Mouse (Mus musculus) megakaryocyte, embryonic 14.5 days (primary cell): Measurements from ENCODE around the gene Tcf25. TPM values are rescaled to one million over a fixed set of nuclear protein-coding genes. Genes with fewer than 3 reads are reported as not detected.
"Not testable (repeated sequence)": the region's sequence is repeated elsewhere in the genome, so short reads cannot be mapped to it uniquely, and the experiment has no call there.

Experiments used
- H3K27me3 ChIP-seq: replicated peaks from 2 replicates; pipeline ENCODE3; 2012; ENCODE audit warnings: inconsistent platforms
- H3K36me3 ChIP-seq: replicated peaks from 2 replicates; pipeline ENCODE3; 2012; ENCODE audit warnings: low read length, inconsistent platforms, mixed read lengths
- H3K4me1 ChIP-seq: 2 replicates; pipeline ENCODE4 v1.6.1; 2012; ENCODE audit warnings: inconsistent platforms
- H3K4me3 ChIP-seq: replicated peaks from 2 replicates; pipeline ENCODE3; 2012; ENCODE audit warnings: moderate library complexity, mild to moderate bottlenecking, inconsistent platforms
- H3K9me3 ChIP-seq: 2 replicates; pipeline ENCODE4 v1.6.1; 2012; ENCODE audit warnings: inconsistent platforms
- FLI1 ChIP-seq: IDR thresholded peaks from 2 replicates; pipeline ENCODE4 v1.6.1; 2012; ENCODE audit warnings: low read length, inconsistent platforms, mixed read lengths
- GATA1 ChIP-seq: IDR thresholded peaks from 3 replicates; pipeline ENCODE4 v1.6.1; 2012; ENCODE audit warnings: mixed read lengths, low read length, inconsistent platforms, borderline replicate concordance
- polyA plus RNA-seq: library from polyadenylated mRNA; stranded (reverse); fragments of >175 nt; gene quantifications from 2 replicates; pipeline ENCODE4 v1.2.3, GENCODE M21; 2012; ENCODE audit warnings: low replicate concordance; ENCODE audit not compliant: insufficient read depth

Gene Tcf25
- polyA plus RNA-seq, 1 experiment: 108 TPM

DNA sequence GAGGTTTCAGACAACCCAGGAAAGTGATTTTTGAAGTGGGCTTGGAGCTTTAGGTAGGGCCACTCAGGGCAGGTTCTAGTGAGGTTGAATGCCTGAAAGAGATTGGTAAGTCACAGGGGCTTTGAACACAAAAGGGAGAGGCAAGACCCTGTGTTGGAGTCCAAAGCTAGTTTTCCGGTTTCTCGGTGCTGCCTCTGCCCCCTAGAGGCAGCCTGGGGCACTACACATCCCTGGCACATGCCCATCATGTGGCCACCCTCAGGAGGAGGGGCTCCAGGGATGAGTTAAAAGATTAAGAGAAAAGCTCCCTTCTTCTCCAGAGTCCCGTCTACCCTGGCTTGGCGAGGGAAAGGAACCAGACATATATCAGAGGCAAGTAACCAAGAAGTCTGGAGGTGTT, 33.2 kb downstream of the Tcf25 start, which contains the start of gene Mc1r:
TSS of gene Mc1r (plus strand) at position 322 of the 400 bp plus-strand sequence.
- TF ChIP-seq GATA1: no peak
- Histone ChIP-seq H3K4me1 (peaks cover 78% of the 10 kb centered on the region), H3K4me3 (peak within 1 kb of the TSS; percentile 79)

DNA sequence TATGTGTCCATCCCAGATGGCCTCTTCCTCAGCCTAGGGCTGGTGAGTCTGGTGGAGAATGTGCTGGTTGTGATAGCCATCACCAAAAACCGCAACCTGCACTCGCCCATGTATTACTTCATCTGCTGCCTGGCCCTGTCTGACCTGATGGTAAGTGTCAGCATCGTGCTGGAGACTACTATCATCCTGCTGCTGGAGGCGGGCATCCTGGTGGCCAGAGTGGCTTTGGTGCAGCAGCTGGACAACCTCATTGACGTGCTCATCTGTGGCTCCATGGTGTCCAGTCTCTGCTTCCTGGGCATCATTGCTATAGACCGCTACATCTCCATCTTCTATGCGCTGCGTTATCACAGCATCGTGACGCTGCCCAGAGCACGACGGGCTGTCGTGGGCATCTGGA, 34.1 kb downstream of the Tcf25 start:
- Histone ChIP-seq H3K4me3 (peak overlapping the region; percentile 79), H3K36me3 (peaks cover 16% of the 10 kb centered on the region), H3K4me1 (peaks cover 86% of the 10 kb centered on the region), H3K27me3 (peaks cover 70% of the 10 kb centered on the region), H3K9me3 (no peaks in the 10 kb centered on the region)
- TF ChIP-seq FLI1 (no peak), GATA1 (no peak)

More for the DNA sequence above, 33.2 kb downstream of the Tcf25 start, which contains the start of gene Mc1r:
- Histone ChIP-seq H3K27me3 (peaks cover 62% of the 10 kb centered on the region), H3K36me3 (peaks cover 24% of the 10 kb centered on the region), H3K9me3 (no peaks in the 10 kb centered on the region)

DNA sequence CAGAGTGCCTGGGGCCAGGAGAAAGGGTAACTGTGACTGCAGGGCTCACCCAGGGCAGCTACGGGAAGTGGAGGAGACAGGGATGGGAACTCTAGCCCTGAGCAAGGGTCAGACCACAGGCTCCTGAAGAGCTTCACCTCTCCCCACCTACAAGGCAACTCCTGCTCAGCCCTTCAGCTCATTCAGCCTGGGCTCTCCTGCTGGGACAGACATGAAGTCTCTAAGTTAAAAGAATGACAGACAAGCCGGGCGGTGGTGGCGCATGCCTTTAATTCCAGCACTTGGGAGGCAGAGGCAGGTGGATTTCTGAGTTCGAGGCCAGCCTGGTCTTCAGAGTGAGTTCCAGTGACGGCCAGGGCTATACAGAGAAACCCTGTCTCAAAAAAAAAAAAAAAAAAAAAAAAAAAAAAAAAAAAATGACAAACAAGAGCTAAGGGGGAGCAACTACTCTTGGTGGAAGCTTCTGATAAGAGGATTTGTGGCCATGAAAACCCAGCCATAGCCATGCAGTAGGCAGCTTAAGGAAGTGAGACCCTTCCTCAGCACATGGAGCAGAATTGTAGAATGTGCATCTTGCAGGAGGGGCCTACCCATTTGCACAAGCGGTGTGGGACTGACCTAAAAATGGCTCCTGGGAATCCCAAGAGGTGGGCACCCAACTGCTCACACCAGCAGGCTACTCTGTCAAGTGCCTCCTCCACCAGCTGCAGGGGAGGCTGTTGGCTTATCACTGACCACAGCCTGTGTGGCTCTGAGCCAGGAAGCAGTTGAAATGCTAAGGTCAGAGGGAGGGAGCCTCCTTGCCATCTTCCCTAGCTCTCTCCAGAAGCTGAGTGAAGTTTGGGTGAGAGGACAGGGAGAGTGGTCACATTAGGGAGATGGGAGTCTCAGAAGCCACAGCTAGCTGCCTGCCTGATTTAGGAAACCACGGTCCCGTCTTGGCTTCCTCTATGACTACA, 35.3 kb downstream of the Tcf25 start:
- peaks cover 97% of the 10 kb centered on the region for H3K4me1 ChIP-seq

DNA sequence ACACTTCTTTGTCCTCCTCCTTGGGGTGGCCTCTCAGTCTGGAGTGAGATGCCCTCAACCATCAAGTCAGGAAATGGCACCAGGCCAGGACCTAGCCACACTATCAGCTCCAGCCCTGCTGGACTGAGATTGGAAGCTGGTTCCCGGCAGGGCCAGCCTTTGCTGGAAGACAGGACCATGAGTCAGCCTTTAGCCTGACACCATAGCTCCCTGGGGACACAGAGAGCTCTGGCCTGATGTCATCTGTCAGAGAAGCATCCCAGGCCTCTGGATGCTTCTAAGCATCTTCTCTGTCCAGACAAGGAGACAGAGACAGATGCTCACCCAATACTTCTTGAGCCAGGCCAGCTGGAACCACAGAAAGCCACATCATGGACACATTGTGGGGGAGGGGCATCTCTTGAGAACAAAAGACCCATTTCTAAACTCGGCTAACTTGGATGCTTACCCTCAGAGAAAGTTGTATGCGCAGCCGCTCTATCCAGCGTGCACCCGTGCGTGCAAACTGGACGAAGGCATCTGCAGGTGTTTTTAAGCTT, 36.6 kb downstream of the Tcf25 start:
- H3K9me3 ChIP-seq: no peaks in the 10 kb centered on the region
- H3K36me3 ChIP-seq: no peaks in the 10 kb centered on the region
- H3K4me1 ChIP-seq: peaks cover 88% of the 10 kb centered on the region
- TF ChIP-seq GATA1 (no peak), FLI1 (no peak)
- peak overlapping the region; percentile 19 for H3K4me3 ChIP-seq
- peaks cover 77% of the 10 kb centered on the region for H3K27me3 ChIP-seq

More for the DNA sequence above, 35.3 kb downstream of the Tcf25 start:
- no peaks in the 10 kb centered on the region for H3K9me3 ChIP-seq
- peak overlapping the region; percentile 75 for H3K4me3 ChIP-seq
- no peak for TF ChIP-seq FLI1
- peaks cover 4% of the 10 kb centered on the region for H3K36me3 ChIP-seq
- H3K27me3 ChIP-seq: peaks cover 82% of the 10 kb centered on the region

DNA sequence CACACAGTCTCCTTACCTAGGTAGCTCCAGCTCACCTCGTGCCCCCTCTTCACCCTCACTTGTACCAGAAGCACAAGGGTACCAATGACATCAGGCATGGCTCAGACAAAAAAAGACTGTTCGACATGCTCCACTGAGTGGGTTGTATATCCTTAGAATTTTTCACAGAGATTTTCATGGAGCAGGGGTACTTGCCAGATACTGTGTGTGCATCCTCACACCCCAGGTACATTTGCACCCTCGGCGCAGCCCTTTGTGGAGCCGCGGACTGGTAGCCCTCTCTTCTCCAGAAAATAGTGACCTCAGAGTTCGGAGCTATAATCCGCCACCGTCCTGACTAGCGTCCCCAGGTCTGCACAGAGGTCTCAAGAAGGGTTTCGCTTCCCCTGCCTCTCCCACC, 37.2 kb downstream of the Tcf25 start:
- H3K27me3 ChIP-seq: peaks cover 72% of the 10 kb centered on the region
- H3K4me1 ChIP-seq: peaks cover 84% of the 10 kb centered on the region
- H3K9me3 ChIP-seq: no peaks in the 10 kb centered on the region
- H3K36me3 ChIP-seq: no peaks in the 10 kb centered on the region
- TF ChIP-seq GATA1 (no peak), FLI1 (no peak)
- H3K4me3 ChIP-seq: peak overlapping the region; percentile 86

DNA sequence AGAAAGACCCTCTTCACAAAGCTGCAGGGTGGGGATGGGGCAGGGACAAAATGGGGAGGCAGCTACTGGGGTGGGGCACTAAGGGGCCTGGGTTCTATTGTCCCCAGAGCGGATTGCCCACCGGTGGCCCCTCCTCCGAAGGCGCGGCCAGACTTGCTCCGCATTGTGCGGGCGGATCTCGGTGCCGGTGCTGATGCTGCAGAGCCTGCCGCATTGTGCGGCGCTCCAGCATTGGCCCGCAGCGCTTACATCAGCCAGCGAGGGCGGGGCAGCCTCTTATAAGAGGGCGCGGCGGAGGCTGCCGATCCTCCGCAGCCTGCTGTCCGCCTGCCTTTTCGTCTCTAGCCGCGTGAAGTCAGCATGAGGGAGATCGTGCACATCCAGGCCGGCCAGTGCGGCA, 37.7 kb downstream of the Tcf25 start, which contains the start of gene Tubb3:
TSS of gene Tubb3 (plus strand) at position 179 of the 400 bp plus-strand sequence.
- Histone ChIP-seq H3K36me3 (no peaks in the 10 kb centered on the region), H3K4me3 (peak within 1 kb of the TSS; percentile 86), H3K9me3 (no peaks in the 10 kb centered on the region), H3K4me1 (peaks cover 81% of the 10 kb centered on the region), H3K27me3 (peaks cover 68% of the 10 kb centered on the region)
- TF ChIP-seq GATA1: no peak

DNA sequence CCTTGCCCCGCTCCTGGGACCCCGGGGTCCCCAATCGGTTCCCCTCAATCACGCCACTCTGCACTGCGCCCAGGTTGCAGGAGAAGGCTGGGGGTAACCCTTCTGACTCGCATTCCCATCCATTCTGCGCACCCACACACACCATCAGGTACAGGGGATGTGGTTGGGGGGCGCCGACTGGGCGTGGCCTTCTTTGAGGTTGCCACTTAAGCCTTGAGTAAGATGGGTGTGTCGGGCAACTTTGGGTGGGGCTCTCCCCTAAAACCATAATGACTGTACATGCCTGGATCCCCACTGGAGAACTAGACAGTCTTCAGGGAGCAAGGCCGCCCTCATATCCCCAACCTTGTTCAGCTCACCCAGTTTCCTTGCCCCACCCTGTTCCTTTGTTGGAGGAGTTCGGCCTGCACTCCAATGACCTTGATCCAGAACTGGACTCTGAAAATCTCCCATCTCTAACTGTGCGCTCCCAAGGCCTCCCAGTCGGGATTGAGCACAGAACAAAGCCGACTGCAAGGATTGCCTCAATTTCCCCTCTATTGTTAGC, 38.3 kb downstream of the Tcf25 start:
- peak overlapping the region; percentile 86 for H3K4me3 ChIP-seq
- no peaks in the 10 kb centered on the region for H3K36me3 ChIP-seq
- peaks cover 65% of the 10 kb centered on the region for H3K27me3 ChIP-seq
- peaks cover 81% of the 10 kb centered on the region for H3K4me1 ChIP-seq
- H3K9me3 ChIP-seq: no peaks in the 10 kb centered on the region
- TF ChIP-seq FLI1: no peak
- no peak for TF ChIP-seq GATA1

DNA sequence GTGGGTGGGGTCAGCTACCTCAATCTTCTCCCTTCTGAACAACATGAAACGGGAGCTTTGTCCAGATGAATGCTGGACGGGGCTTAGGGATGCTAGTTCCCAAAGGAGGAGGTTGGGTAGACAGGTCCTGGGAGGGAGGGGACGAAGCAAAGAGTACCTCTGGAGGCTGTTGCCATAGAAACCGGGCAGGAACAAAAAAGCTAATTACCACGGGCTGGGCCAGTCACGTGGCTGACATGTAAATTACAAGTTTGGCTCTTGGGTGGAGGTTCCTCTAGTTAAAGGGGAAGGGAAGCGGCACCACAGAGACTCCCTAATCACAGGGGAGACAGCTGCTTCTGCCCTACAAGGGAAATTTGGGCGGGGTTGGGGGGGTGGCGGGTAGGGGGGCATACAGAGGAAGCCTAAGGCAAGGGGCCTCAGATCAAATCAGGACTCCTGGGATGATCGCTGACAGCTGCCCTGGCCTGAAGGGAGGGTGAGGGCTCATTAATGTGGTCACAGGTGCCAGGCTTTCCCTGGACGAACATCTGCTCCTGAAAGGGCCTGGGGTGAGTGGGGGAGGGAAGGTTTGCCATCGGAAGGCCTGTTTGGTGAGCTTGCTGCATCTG, 39.1 kb downstream of the Tcf25 start:
- H3K4me3 ChIP-seq: peak overlapping the region; percentile 72
- H3K9me3 ChIP-seq: no peaks in the 10 kb centered on the region
- H3K36me3 ChIP-seq: no peaks in the 10 kb centered on the region
- peaks cover 79% of the 10 kb centered on the region for H3K4me1 ChIP-seq
- TF ChIP-seq GATA1 (no peak), FLI1 (no peak)
- peaks cover 61% of the 10 kb centered on the region for H3K27me3 ChIP-seq

DNA sequence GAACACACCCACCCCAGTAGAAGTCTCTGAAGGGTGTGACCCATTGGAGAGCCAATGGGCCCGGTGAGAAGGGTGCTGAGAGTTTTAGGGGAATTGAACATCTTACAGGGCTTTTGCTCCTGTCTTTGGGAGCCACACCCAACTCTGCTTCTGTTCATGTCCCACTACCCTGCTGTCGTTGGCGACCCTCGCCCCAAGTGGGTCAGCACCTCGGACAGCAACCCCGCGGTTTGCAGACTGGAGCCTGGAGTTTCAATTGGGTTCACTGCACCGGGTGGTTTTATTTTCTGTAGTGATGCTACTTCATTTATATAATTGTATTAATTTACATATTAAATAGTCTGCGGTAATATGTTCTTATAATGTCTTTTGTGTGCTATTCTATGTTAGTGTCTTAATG, 40.7 kb downstream of the Tcf25 start:
- Histone ChIP-seq H3K9me3 (no peaks in the 10 kb centered on the region), H3K4me1 (peaks cover 66% of the 10 kb centered on the region), H3K27me3 (peaks cover 64% of the 10 kb centered on the region), H3K4me3 (no peak overlapping the region), H3K36me3 (peaks cover 9% of the 10 kb centered on the region)
- no peak for TF ChIP-seq GATA1
- no peak for TF ChIP-seq FLI1

DNA sequence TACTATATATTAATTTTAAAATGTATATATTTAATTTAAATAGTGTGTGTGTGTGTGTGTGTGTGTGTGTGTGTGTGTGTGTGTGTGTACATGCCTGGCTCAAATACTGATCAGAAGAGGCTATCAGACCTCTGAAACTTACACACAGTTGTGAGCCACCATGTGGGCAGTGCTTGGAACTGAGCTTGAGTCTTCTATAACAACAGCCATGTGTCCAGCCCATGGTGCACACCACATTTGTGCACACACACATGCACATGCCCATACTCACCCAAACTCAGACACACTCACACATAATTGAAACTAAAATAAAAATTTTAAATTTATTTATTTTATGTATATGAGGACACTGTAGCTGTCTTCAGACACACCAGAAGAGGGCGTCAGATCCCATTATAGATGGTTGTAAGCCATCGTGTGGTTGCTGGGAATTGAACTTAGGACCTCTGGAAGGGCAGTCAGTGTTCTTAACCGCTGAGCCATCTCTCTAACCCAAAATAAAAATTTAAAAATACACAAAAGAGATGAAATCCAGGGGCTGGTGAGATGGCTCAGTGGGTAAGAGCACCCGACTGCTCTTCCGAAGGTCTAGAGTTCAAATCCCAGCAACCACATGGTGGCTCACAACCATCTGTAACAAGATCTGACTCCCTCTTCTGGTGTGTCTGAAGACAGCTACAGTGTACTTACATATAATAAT, 41.6 kb downstream of the Tcf25 start:
- H3K9me3 ChIP-seq, H3K4me3 ChIP-seq: not testable (repeated sequence)
- H3K4me1 ChIP-seq: peaks cover 58% of the 10 kb centered on the region
- peaks cover 14% of the 10 kb centered on the region for H3K36me3 ChIP-seq
- H3K27me3 ChIP-seq: peaks cover 66% of the 10 kb centered on the region
